Mouse (Mus musculus) gastrocnemius, adult 2 months (tissue): ENCODE measurements at regions not wholly inside any gene's neighbourhood (a gene's known extent, or its start where the extent isn't known, plus 50 kb on each side); places are given as distances from the start of the nearest gene placed in this dataset.
A peak's percentile ranks its signal among the peaks of the same experiment; 100 is the strongest.

ENCODE experiments used
- DNase-seq: peaks from one replicate; pipeline ENCODE4 v3.0.0; 2022
- H3K27ac ChIP-seq: fragments of 200-600 bp; 2 replicates; pipeline ENCODE4 v1.8.1; 2022; ENCODE audit warnings: mild to moderate bottlenecking
- H3K4me3 ChIP-seq: fragments of 200-600 bp; 2 replicates; pipeline ENCODE4 v1.8.1; 2022; ENCODE audit warnings: mild to moderate bottlenecking, moderate library complexity
- CTCF ChIP-seq: fragments of 200-600 bp; IDR thresholded peaks from 2 replicates; pipeline ENCODE4 v1.8.1; 2022; ENCODE audit warnings: antibody characterized with exemption, mild to moderate bottlenecking, moderate library complexity
- intact Hi-C: fragments of 180-260 bp; cut with DNase I; formaldehyde crosslinking; loops from one replicate; pipeline ENCODE4 v1.15.1; 2025

- TF ChIP-seq CTCF = no peak
- H3K27ac ChIP-seq = peak overlapping the region; percentile 76
- no peak overlapping the region for H3K4me3 ChIP-seq
- intact Hi-C loops = no loop called here
- peak; percentile 50 for DNase-seq
Measured at GRCm38 (mm10) chr11:79806911-79807466, 155.2 kb downstream of the Utp6 start.

GRCm38 (mm10) chr11:79806417-79806816 lies 155.8 kb downstream of the Utp6 start:
- H3K4me3 ChIP-seq = peak overlapping the region; percentile 33
- TF ChIP-seq CTCF = no peak
- H3K27ac ChIP-seq = peak overlapping the region; percentile 76
- no peak for DNase-seq
- intact Hi-C loops = no loop called here

DNA sequence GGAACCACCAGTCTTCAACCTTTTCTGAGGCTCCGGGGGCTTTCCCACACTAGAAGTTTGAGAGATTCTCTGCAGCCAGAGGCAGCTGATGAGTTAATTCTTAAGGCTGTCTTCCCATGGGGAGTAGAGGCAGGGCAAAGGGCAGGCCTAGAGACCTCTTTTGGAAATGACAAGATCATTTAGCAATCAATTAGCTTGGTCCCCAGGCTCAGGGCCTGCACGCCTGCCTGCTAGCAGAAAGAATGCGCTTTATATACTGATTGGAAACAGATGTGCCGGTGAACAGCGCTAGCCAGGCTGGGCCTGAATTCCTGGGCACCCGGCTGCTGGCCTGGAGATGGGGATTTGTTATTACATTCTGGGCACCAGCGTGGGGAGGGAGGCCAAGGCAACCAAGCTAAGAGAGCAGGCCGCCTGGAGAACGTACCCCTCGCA lies 156.2 kb downstream of the Utp6 start:
- Histone ChIP-seq H3K27ac (peak overlapping the region; percentile 76), H3K4me3 (peak overlapping the region; percentile 33)
- peak; percentile 79 for DNase-seq
- TF ChIP-seq CTCF = no peak
- intact Hi-C loops = no loop called here

- Histone ChIP-seq H3K27ac (peak overlapping the region; percentile 68; the same call in 1 of the 2 replicates), H3K4me3 (no peak overlapping the region)
- intact Hi-C loops = no loop called here
- TF ChIP-seq CTCF = no peak
- DNase-seq = no peak
Measured at GRCm38 (mm10) chr11:79803971-79804370, 158.2 kb downstream of the Utp6 start.

- peak; percentile 90 for DNase-seq
- no peak overlapping the region for H3K4me3 ChIP-seq
- TF ChIP-seq CTCF = no peak
- peak overlapping the region; percentile 68 for H3K27ac ChIP-seq
- intact Hi-C loops = no loop called here
Measured at GRCm38 (mm10) chr11:79803006-79803405, 159.2 kb downstream of the Utp6 start.

- TF ChIP-seq CTCF = no peak
- DNase-seq = peak; percentile 48
- H3K27ac ChIP-seq = peak overlapping the region; percentile 68
- no peak overlapping the region for H3K4me3 ChIP-seq
- intact Hi-C loops = no loop called here
Measured at GRCm38 (mm10) chr11:79802566-79802965, 159.6 kb downstream of the Utp6 start.

GRCm38 (mm10) chr11:79800256-79800655 lies 161.9 kb downstream of the Utp6 start:
- H3K27ac ChIP-seq = no peak overlapping the region
- no peak for TF ChIP-seq CTCF
- intact Hi-C loops = no loop called here

GRCm38 (mm10) chr11:79788251-79788741 lies 173.9 kb downstream of the Utp6 start:
- peak; percentile 70 for DNase-seq
- Histone ChIP-seq H3K4me3 (peak overlapping the region; percentile 3; the same call in 1 of the 2 replicates), H3K27ac (peak overlapping the region; percentile 95)
- TF ChIP-seq CTCF = no peak; the same call in 1 of the 2 replicates
- intact Hi-C loops = no loop called here

More at GRCm38 (mm10) chr11:79800256-79800655, 161.9 kb downstream of the Utp6 start:
- no peak for DNase-seq
- H3K4me3 ChIP-seq = no peak overlapping the region

DNA sequence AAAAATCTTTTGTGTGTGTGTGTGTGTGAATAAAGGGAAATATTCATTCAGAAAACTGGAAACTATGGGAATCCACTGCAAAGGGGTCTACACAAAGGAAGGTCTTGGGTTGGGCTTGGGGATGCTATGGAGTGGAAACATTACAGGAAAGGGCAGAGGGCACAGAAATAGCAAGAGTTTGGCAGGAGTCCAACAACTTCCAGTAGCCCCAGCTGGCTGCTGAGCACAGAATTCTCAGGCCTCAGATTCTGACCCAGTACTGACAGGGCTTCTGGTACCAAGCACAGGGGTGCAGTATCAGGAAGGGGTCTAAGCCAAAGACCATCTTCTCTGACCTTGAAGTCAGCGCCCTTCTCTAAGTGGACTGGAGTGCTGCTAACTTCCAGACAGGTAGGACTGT lies 174.4 kb downstream of the Utp6 start:
- intact Hi-C loops = no loop called here
- DNase-seq = peak; percentile 37

DNA sequence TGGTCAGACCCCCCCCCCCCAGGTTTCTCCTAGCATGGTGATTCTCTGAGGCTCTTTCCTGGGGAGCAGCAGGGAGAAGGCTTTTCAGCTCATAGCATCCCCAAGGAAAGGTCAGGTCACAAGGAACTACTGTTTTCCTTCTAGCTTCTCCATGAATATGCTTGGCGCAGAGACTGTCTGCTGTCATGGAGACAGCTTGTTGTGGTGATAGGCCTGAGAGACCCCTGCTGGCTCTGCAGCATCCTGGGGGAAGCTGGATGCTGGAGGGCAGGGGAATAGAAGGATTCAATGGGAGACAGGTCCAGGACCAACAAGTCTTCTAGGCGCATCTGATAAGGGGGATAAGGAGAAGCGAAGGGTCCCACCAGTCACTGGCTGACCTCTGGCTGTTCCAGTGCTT lies 178.1 kb downstream of the Utp6 start:
- TF ChIP-seq CTCF = no peak
- no peak for DNase-seq
- H3K4me3 ChIP-seq = no peak overlapping the region
- intact Hi-C loops = no loop called here
- H3K27ac ChIP-seq = no peak overlapping the region

More for the DNA sequence above, 174.4 kb downstream of the Utp6 start:
- TF ChIP-seq CTCF = no peak
- H3K27ac ChIP-seq = peak overlapping the region; percentile 95
- no peak overlapping the region for H3K4me3 ChIP-seq

DNA sequence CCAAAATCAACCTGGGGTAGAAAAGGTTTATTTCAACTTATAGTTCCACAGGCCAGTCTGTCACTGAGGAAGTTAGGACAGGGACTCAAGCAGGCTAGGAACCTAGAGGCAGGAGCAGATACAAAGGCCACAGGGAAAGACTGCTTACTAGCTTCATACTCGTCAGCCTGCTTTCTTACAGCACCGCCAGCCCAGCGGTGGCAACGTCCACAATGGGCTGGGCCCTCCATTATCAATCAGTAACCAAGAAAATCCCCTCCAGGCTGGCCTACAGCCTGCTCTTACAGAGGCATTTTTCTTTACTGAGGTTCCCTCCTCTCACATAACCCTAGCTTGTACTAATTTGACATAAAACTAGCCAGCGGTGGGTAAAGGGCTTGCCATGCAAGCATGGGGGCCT lies 180.2 kb downstream of the Utp6 start:
- intact Hi-C loops = no loop called here
- no peak overlapping the region for H3K4me3 ChIP-seq
- H3K27ac ChIP-seq = no peak overlapping the region
- peak; percentile 10 for DNase-seq
- no peak for TF ChIP-seq CTCF

DNA sequence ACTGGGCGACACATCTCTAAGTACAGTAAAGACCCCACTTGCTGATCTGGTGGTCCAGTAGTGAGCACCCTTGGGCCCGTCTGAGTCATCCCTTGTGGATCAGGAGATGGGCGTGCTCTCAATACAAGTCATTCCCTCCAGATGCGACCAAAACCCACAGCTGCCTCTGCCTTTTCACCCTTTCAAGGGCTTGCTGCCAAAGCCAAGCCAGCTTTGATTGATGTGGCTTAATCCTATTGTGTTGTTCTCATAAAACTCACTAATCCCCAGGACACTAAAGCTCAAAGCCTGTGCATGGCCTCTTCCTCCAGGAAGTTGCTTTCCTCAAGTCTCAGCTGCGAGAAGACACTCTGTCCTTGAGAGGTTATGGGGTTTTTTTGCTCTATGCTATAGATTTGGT lies 182.4 kb downstream of the Utp6 start:
- no peak for DNase-seq
- no peak for TF ChIP-seq CTCF
- Histone ChIP-seq H3K27ac (no peak overlapping the region), H3K4me3 (no peak overlapping the region)
- intact Hi-C loops = no loop called here

DNA sequence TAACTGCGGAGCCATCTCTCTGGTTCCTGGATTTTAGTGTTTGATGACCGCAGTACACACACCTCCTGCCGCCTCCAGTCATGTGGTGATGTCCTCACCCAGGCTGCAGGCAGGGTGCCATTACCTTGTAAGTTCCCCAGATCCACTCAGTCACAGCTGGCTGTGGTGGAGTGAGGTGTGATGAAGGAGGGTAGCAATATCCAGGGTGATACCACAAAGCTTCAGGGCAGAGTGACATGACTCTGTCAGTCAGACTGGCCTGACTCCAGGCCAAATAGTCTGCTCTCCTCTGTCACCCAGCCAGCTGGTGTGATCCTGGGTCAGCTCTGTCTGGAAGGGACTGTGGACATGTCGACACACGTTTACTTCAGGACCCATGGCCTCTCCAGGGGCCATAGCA lies 183.7 kb downstream of the Utp6 start:
- Histone ChIP-seq H3K27ac (peak overlapping the region; percentile 38), H3K4me3 (no peak overlapping the region)
- no peak for TF ChIP-seq CTCF
- peak; percentile 65 for DNase-seq
- intact Hi-C loops = no loop called here

DNA sequence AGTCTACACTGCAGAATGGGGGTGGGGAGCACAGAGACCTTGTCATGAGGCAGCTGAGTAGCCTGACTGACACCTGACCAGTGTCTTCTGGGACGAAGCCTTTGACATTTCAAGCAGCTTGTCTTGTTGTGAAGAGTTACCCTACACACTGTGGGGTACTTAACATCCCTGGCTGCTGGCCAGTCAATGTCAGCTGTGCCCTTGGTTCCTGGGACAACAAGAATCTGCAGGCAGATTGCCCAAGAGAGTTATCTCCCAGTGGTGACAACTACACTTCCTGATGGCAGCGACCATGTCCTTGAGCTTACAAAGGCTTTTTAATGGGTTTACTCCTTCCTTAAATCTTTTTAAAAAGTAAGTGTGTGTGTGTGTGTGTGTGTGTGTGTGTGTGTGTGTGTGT lies 184.2 kb downstream of the Utp6 start:
- no peak overlapping the region for H3K4me3 ChIP-seq
- H3K27ac ChIP-seq = no peak overlapping the region
- DNase-seq = peak; percentile 44
- no peak for TF ChIP-seq CTCF
- intact Hi-C loops = no loop called here
